Mouse (Mus musculus) liver, adult 2 months (tissue): Measurements from ENCODE around the gene Fyb2. TPM values are rescaled to one million over a fixed set of nuclear protein-coding genes. Genes with fewer than 3 reads are reported as not detected.

ENCODE experiments used
- DNase-seq: peaks from one replicate; pipeline ENCODE4 v3.0.0-alpha.2; 2011; ENCODE audit warnings: low read depth, low spot score; ENCODE audit errors: extremely low read depth
- H3K27ac ChIP-seq: fragments of 200-500 bp; replicated peaks from 2 replicates; pipeline ENCODE4 v1.5.1; 2012; ENCODE audit warnings: low read depth, mild to moderate bottlenecking, control low read depth, inconsistent platforms, low read length; ENCODE audit not compliant: insufficient read depth
- H3K27me3 ChIP-seq: fragments of 200-500 bp; 2 replicates; pipeline ENCODE4 v1.6.1; 2012; ENCODE audit warnings: mild to moderate bottlenecking, moderate library complexity, low read length, inconsistent platforms; ENCODE audit not compliant: control insufficient read depth, insufficient read depth
- H3K36me3 ChIP-seq: fragments of 200-500 bp; 2 replicates; pipeline ENCODE4 v1.6.1; 2012; ENCODE audit warnings: low read length, inconsistent platforms; ENCODE audit not compliant: control insufficient read depth, insufficient read depth
- H3K4me1 ChIP-seq: fragments of 200-500 bp; 2 replicates; pipeline ENCODE4 v1.6.1; 2011; ENCODE audit warnings: low read length; ENCODE audit not compliant: control insufficient read depth, insufficient read depth
- H3K4me3 ChIP-seq: fragments of 200-500 bp; 2 replicates; pipeline ENCODE4 v1.5.1; 2011; ENCODE audit warnings: low read depth, mild to moderate bottlenecking, control low read depth, low read length, moderate library complexity; ENCODE audit not compliant: insufficient read depth
- H3K79me2 ChIP-seq: fragments of 200-500 bp; 2 replicates; pipeline ENCODE4 v1.6.1; 2012; ENCODE audit warnings: inconsistent platforms, mild to moderate bottlenecking, low read length, moderate library complexity; ENCODE audit not compliant: control insufficient read depth, insufficient read depth
- H3K9ac ChIP-seq: fragments of 200-500 bp; 2 replicates; pipeline ENCODE4 v1.6.1; 2012; ENCODE audit warnings: low read depth, mild to moderate bottlenecking, control low read depth, inconsistent platforms, low read length
- CTCF ChIP-seq: fragments of 200-500 bp; IDR thresholded peaks from 2 replicates; pipeline ENCODE4 v1.5.1; 2011; ENCODE audit warnings: low read depth, low read length, control low read depth
- POLR2A ChIP-seq: fragments of 200-500 bp; IDR thresholded peaks from 2 replicates; pipeline ENCODE4 v1.6.1; 2011; ENCODE audit warnings: low read length, control low read depth; ENCODE audit not compliant: insufficient read depth; ENCODE audit errors: extremely low read depth
- WGBS: fragments of 180-500 bp; shearing (Covaris S2); methylation state at CpG from one replicate; pipeline ENCODE4 v1.1.7; 2018; 5-methylcytosine and 5-hydroxymethylcytosine counted together
- polyA plus RNA-seq: library from polyadenylated mRNA; depleted of rRNA; stranded (reverse); fragments of >200 nt; gene quantifications from 2 replicates; pipeline ENCODE4 v1.2.3, GENCODE M21; 2012
- total RNA-seq: library from RNA; depleted of rRNA; stranded (reverse); fragments of >200 nt; gene quantifications from 2 replicates; pipeline ENCODE4 v1.2.3, GENCODE M21; 2014

The Fyb2 gene
- total and polyA plus RNA-seq, 2 experiments = 0.87 to 2.9 TPM

DNA sequence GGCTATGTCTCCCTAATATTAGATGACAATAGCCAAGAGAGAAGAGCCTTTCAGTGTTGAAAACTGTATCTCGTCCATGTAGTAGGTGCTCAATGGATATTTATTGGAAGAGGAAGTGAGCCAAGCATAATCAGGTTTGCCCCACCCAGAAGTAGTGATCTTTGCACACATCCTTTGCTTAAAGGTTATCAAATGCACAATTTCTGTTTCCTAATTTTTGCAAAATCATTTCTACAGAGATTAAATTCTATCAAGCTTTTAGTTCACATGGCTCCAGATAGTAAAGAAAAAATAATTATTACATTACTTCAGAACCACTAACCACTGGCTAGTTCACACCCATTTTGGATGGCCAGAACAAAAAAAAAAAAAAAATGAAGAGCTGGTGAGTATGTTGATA, 28.6 kb downstream of the Fyb2 start:
- H3K9ac ChIP-seq = no peak overlapping the region
- H3K27ac ChIP-seq = no peak overlapping the region
- H3K79me2 ChIP-seq = no peaks in the 10 kb centered on the region
- 43% methylated on average over 1 of the region's 1 CpGs for WGBS
- DNase-seq = no peak
- TF ChIP-seq CTCF (no peak), POLR2A (no peak)
- H3K4me3 ChIP-seq = no peak overlapping the region
- no peaks in the 10 kb centered on the region for H3K4me1 ChIP-seq
- no peaks in the 10 kb centered on the region for H3K36me3 ChIP-seq
- no peaks in the 10 kb centered on the region for H3K27me3 ChIP-seq

DNA sequence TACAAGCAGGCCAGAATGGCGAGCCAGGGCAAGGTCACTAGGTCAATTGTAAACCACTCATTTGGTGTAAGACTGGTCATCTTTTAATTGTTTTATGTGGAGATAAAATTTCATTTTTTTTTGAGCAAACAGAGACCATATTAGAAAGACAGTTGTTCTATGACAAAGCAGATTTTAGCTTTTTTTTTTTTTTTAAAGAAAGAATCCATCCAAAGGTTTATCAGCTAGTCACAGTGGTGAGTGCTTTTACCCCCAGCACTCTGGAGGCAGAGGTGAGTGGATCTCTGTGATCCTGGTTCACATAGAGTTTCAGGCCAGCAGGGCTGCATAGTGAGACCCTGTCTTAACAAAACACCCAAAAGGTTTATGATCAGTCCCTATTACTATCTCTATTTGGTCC, 31.2 kb downstream of the Fyb2 start:
- Histone ChIP-seq H3K79me2 (no peaks in the 10 kb centered on the region), H3K9ac (no peak overlapping the region), H3K36me3 (no peaks in the 10 kb centered on the region), H3K4me3 (no peak overlapping the region), H3K4me1 (no peaks in the 10 kb centered on the region), H3K27me3 (no peaks in the 10 kb centered on the region), H3K27ac (no peak overlapping the region)
- TF ChIP-seq POLR2A = no peak
- no peak for TF ChIP-seq CTCF
- DNase-seq = no peak
- 93% methylated on average over 1 of the region's 1 CpGs for WGBS

DNA sequence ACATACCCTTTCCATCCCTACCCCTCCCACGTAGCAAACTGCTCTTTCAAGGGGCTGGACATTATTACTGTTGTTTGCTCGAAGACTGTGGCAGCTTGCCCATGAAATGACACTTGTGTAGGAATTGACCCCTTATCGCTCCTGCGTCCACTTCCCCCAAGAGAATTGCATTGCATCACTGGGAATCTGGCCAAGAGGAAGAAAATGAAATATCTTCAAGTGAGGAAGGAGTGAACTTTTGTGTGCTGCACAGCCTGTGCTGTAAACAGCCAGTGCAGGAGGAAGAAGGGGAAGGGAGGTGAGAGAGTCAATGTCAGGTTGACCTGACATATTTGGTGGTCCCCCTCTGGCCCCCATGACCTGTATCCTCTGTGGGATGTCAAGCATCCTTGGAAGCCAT, 35.6 kb downstream of the Fyb2 start:
- H3K79me2 ChIP-seq = no peaks in the 10 kb centered on the region
- H3K4me1 ChIP-seq = no peaks in the 10 kb centered on the region
- WGBS = 41% methylated on average over 4 of the region's 4 CpGs
- no peaks in the 10 kb centered on the region for H3K27me3 ChIP-seq
- no peaks in the 10 kb centered on the region for H3K36me3 ChIP-seq
- TF ChIP-seq POLR2A (no peak), CTCF (no peak)
- H3K27ac ChIP-seq = no peak overlapping the region
- H3K9ac ChIP-seq = no peak overlapping the region
- no peak overlapping the region for H3K4me3 ChIP-seq
- DNase-seq = peak; percentile 43

DNA sequence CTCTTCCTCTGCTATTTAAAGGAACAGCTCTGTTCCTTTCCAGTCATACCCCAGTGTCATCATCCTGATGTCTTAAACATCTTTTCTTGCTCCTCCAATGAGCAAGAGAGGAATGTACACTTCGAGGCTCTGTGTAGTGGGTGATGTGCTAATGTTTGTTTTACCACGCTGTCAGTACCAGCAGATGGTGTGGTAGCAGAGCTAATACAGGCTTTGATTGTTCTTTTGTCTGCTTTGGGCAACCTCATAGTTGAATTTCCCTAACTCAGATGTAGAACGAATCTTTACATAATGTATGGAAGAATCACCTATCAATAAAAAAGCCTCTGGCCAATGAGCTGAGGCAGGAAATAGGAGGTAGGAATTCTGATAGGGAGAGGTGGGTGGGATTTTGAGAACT, 36.0 kb downstream of the Fyb2 start:
- TF ChIP-seq CTCF (no peak), POLR2A (no peak)
- 54% methylated on average over 3 of the region's 3 CpGs for WGBS

DNA sequence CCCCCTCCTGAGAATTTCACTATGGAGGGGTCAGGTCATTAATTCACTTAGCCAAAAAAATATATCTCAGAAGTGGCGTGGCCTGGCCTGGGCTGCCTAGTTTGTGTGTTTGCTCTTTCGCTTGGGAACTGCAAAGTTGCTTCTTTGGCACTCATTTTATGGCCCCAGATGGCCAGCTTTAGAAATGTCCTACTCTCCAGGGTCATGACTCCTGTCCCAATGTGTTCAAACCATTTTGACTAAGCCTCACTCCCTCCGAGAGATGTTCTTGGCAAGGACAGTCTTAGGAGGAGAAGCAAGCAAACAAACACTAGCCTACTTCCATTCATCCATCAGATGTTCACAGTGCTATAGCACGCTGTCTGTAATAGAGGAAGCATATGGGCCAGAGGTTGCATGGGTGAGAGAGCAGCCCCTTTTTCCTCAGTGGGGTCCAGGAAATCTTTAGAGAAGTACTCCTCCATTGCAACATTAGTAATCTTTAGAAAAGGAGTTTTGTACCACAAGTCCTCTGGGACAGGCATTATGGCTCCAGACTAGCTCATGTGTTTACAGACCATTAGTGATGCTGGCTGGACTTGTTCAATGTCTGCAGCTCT, 38.1 kb downstream of the Fyb2 start:
- no peak overlapping the region for H3K9ac ChIP-seq
- WGBS = 83% methylated on average over 4 of the region's 4 CpGs

More for the DNA sequence above, 36.0 kb downstream of the Fyb2 start:
- no peak overlapping the region for H3K27ac ChIP-seq
- H3K9ac ChIP-seq = no peak overlapping the region
- H3K36me3 ChIP-seq = no peaks in the 10 kb centered on the region
- no peaks in the 10 kb centered on the region for H3K27me3 ChIP-seq
- no peaks in the 10 kb centered on the region for H3K79me2 ChIP-seq
- DNase-seq = no peak
- no peaks in the 10 kb centered on the region for H3K4me1 ChIP-seq
- H3K4me3 ChIP-seq = no peak overlapping the region

DNA sequence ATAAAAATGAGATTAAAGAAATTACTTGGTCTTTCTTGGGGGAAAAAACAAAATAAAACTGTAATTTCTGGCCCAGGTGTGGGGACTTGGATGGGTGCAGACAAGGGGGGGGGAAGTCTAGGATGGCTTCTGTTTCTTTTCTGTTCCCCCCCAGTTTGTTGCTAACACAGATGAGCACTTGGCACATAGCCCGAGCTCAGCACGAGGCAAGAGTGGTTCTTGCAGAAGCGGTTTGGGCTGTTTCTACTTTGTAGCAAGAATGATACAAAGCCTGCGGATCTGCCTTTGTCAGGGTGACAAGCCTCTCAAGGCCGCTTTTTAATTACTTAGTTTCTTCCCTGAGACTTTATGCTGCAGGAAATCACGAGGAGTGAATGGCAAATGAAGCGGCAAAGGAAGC, 43.4 kb downstream of the Fyb2 start:
- no peak overlapping the region for H3K9ac ChIP-seq
- TF ChIP-seq POLR2A (no peak), CTCF (no peak)
- H3K4me1 ChIP-seq = no peaks in the 10 kb centered on the region
- H3K36me3 ChIP-seq = no peaks in the 10 kb centered on the region
- DNase-seq = no peak
- no peaks in the 10 kb centered on the region for H3K79me2 ChIP-seq
- H3K27ac ChIP-seq = no peak overlapping the region
- H3K27me3 ChIP-seq = no peaks in the 10 kb centered on the region
- no peak overlapping the region for H3K4me3 ChIP-seq
- 80% methylated on average over 7 of the region's 7 CpGs for WGBS

More for the DNA sequence above, 38.1 kb downstream of the Fyb2 start:
- Histone ChIP-seq H3K4me3 (no peak overlapping the region), H3K27ac (no peak overlapping the region), H3K27me3 (no peaks in the 10 kb centered on the region), H3K79me2 (no peaks in the 10 kb centered on the region), H3K4me1 (no peaks in the 10 kb centered on the region), H3K36me3 (no peaks in the 10 kb centered on the region)
- no peak for DNase-seq
- TF ChIP-seq CTCF = no peak
- TF ChIP-seq POLR2A = no peak
